Mouse (Mus musculus): ENCODE data around the gene Epb41. TPM values are rescaled to one million over a fixed set of nuclear protein-coding genes. Genes with fewer than 3 reads are reported as not detected.

Epb41 gene
- polyA plus RNA-seq, 1 experiment = 7.1 TPM

DNA sequence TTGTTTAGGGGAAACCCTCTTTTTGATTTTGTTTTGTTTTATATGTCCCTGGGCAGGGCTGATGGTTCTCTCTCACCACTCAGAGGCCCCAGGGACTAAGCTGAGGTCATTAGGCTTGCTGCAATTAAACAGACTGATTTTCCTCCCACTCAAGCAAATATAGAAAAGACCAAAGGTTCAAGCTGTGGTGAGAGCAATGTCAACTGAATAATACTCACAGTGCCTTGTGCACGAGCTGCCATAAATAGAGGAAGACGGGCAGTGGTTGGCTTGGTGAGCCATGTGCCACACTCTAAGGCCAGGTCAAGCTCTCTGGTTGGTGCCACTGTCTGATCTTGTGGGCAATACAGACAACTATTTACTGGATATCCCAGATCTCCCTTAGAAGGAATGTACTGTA, 135.7 kb downstream of the Epb41 start:
- H3K27me3 ChIP-seq (ENCODE audit: control insufficient read depth, insufficient read depth, insufficient read length) = no peaks in the 10 kb centered on the region
- H3K79me3 ChIP-seq (ENCODE audit: low read depth) = no peaks in the 10 kb centered on the region
- no peaks in the 10 kb centered on the region for H3K36me3 ChIP-seq (ENCODE audit: control insufficient read depth, insufficient read depth)
- no peak overlapping the region for H3K4me3 ChIP-seq (ENCODE audit: insufficient read depth, poor library complexity, severe bottlenecking)
- no peak for TF ChIP-seq CTCF (IDR thresholded peaks at IDR 0.05; ENCODE audit: control insufficient read depth, insufficient read depth, insufficient read length)
- TF ChIP-seq USF1 (IDR thresholded peaks at IDR 0.05; ENCODE audit: low read depth) = no peak
- no peak for TF ChIP-seq MAX (IDR thresholded peaks at IDR 0.05)
- no peak for TF ChIP-seq MYOD1 (IDR thresholded peaks at IDR 0.05; ENCODE audit: control insufficient read depth, insufficient read length, low read depth)
- TF ChIP-seq CEBPB (IDR thresholded peaks at IDR 0.05; ENCODE audit: low read depth) = no peak
- no peaks in the 10 kb centered on the region for H3K79me2 ChIP-seq (ENCODE audit: control insufficient read depth, insufficient read depth)
- no peak overlapping the region for H3ac ChIP-seq (ENCODE audit: control insufficient read depth, insufficient read length, low read depth)

DNA sequence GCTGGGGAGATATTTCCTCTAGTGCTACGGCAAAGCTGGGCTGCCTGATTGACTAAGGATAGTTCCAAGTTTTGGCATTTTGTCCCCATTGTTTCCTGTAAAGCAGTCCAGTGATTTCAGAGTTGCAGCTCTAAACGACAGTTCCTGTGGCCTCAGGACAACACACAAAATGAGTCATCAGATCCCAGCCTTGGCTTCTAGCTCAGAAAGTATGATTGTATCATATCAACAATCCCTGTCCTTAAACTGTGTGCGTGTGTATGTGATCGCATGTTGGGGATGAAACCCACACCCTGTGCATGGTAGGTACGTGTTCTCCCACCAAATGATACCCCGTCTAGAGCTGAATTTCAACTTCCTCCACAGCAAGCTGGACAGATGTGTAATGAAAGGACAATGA, 146.0 kb downstream of the Epb41 start:
- Histone ChIP-seq H3K79me3 (ENCODE audit: low read depth) (no peaks in the 10 kb centered on the region), H3ac (ENCODE audit: control insufficient read depth, insufficient read length, low read depth) (no peak overlapping the region), H3K27me3 (ENCODE audit: control insufficient read depth, insufficient read depth, insufficient read length) (no peaks in the 10 kb centered on the region), H3K36me3 (ENCODE audit: control insufficient read depth, insufficient read depth) (no peaks in the 10 kb centered on the region), H3K4me3 (ENCODE audit: insufficient read depth, poor library complexity, severe bottlenecking) (no peak overlapping the region), H3K79me2 (ENCODE audit: control insufficient read depth, insufficient read depth) (no peaks in the 10 kb centered on the region)
- TF ChIP-seq MYOD1 (IDR thresholded peaks at IDR 0.05; ENCODE audit: control insufficient read depth, insufficient read length, low read depth) (no peak), CTCF (IDR thresholded peaks at IDR 0.05; ENCODE audit: control insufficient read depth, insufficient read depth, insufficient read length) (no peak), CEBPB (IDR thresholded peaks at IDR 0.05; ENCODE audit: low read depth) (no peak), USF1 (IDR thresholded peaks at IDR 0.05; ENCODE audit: low read depth) (no peak), MAX (IDR thresholded peaks at IDR 0.05) (no peak), MYOG (IDR thresholded peaks at IDR 0.05; ENCODE audit: control insufficient read depth, extremely low read depth, insufficient read length) (no peak), FOSL1 (IDR thresholded peaks at IDR 0.05; ENCODE audit: insufficient read depth, low read length, poor library complexity, severe bottlenecking) (no peak)

DNA sequence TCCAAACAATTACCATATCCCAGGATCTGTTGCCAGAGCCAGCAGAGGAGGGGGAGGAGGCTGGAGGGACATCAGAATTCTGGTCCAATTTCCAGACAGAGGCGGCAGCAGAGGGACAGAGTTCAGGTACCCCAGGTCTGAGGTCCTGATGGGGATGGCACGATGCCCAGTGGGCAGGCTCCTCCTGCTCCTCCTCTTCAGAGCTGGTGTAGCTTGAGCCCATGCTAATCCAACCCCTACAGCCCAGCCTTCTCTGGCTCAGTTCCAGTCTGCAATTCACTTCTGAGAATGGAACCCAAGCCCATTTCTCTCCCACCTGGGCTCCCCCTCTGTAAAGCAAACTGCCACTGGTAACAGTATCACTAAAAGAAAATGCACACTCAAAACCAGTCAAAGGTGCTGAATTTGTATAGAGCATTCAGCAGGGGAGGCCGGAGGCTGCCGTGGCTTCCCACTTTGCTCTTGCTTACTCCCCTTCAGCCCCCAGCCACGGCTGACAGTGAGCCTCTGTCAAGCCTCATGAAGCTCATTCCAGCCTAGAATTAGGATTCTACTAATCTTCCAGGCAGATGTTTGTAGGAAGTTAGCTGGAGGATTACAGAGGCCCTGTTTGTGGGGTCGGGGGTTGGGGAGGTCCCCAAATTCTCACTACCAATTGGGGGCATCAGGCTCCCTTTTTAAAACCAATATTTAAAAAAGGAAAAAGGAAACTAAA, 150.9 kb downstream of the Epb41 start:
- Histone ChIP-seq H3K4me3 (ENCODE audit: insufficient read depth, poor library complexity, severe bottlenecking) (no peak overlapping the region), H3K36me3 (ENCODE audit: control insufficient read depth, insufficient read depth) (no peaks in the 10 kb centered on the region)
- no peak for TF ChIP-seq CTCF (IDR thresholded peaks at IDR 0.05; ENCODE audit: control insufficient read depth, insufficient read depth, insufficient read length)
- TF ChIP-seq USF1 (IDR thresholded peaks at IDR 0.05; ENCODE audit: low read depth) = no peak
- no peak for TF ChIP-seq FOSL1 (IDR thresholded peaks at IDR 0.05; ENCODE audit: insufficient read depth, low read length, poor library complexity, severe bottlenecking)

DNA sequence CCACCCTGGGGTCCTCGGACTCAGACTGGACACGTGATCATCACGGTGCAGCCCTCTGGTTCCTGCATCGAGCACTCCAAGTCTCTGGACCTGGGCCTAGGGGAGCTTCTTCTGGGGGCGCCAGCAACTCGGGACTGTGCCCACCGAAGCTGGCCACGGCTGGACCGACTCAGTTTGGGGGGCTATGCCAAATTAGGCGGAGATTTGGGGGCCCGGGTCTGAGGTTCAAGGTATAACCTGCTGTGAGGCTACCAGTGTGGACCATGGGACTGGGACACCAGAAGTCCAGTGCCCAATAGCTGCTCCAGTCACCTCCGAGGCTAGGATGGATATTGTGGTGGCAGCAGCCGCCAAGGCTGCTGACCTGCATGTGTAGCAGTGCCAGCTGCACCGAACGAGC, 152.7 kb downstream of the Epb41 start:
- no peaks in the 10 kb centered on the region for H3K79me3 ChIP-seq (ENCODE audit: low read depth)
- H3K79me2 ChIP-seq (ENCODE audit: control insufficient read depth, insufficient read depth) = no peaks in the 10 kb centered on the region
- H3K27me3 ChIP-seq (ENCODE audit: control insufficient read depth, insufficient read depth, insufficient read length) = no peaks in the 10 kb centered on the region
- TF ChIP-seq MYOD1 (IDR thresholded peaks at IDR 0.05; ENCODE audit: control insufficient read depth, insufficient read length, low read depth) (no peak), FOSL1 (IDR thresholded peaks at IDR 0.05; ENCODE audit: insufficient read depth, low read length, poor library complexity, severe bottlenecking) (no peak), CEBPB (IDR thresholded peaks at IDR 0.05; ENCODE audit: low read depth) (no peak), MYOG (IDR thresholded peaks at IDR 0.05; ENCODE audit: control insufficient read depth, extremely low read depth, insufficient read length) (no peak), USF1 (IDR thresholded peaks at IDR 0.05; ENCODE audit: low read depth) (no peak), CTCF (IDR thresholded peaks at IDR 0.05; ENCODE audit: control insufficient read depth, insufficient read depth, insufficient read length) (no peak), MAX (IDR thresholded peaks at IDR 0.05) (no peak)
- no peak overlapping the region for H3ac ChIP-seq (ENCODE audit: control insufficient read depth, insufficient read length, low read depth)
- no peak overlapping the region for H3K4me3 ChIP-seq (ENCODE audit: insufficient read depth, poor library complexity, severe bottlenecking)
- H3K36me3 ChIP-seq (ENCODE audit: control insufficient read depth, insufficient read depth) = no peaks in the 10 kb centered on the region

More for the DNA sequence above, 150.9 kb downstream of the Epb41 start:
- no peak overlapping the region for H3ac ChIP-seq (ENCODE audit: control insufficient read depth, insufficient read length, low read depth)
- no peaks in the 10 kb centered on the region for H3K27me3 ChIP-seq (ENCODE audit: control insufficient read depth, insufficient read depth, insufficient read length)
- H3K79me3 ChIP-seq (ENCODE audit: low read depth) = no peaks in the 10 kb centered on the region
- no peaks in the 10 kb centered on the region for H3K79me2 ChIP-seq (ENCODE audit: control insufficient read depth, insufficient read depth)

DNA sequence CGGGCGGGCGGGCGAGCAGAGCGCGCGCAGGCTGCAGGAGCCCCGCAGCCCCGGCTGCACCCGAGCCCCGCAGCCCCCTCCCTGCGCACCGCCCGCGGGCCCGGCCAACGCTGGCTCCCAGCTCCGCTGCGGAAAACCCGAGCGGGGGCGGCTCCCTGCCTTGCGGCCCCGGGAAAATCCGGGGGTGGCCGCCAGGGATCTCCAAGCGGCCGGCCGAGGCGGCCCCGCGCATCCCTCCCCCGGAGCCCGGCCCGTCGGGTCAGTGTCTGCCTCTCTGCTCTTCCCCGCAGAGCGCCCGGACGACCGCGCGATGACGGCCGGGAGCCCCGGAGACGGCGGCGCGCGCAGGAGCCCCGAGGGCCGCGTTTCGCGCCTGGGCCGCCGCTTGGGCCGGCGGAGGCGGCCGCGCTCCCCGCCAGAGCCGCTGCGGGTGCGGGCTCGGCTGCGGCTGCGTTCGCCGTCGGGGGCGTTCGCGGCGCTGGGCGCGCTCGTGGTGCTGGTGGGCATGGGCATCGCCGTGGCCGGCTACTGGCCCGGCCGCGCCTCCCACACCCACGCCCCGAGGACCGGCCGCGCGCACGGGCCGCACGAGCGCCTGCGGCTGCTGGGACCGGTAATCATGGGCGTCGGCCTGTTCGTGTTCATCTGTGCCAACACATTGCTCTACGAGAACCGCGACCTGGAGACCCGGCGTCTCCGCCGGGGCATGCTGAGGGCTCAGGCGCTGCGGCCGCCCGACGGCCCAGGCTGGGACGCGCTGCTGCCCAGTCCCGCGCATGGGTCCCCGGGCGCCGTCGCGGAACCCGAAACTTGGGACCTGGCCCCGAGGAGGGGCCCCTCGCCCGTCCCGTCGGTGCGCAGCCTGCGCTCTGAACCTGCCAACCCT, 153.4 kb downstream of the Epb41 start, which contains the start of gene Tmem200b:
TSS of gene Tmem200b (plus strand) at position 311 of the 886 bp plus-strand sequence.
- H3K27me3 ChIP-seq (ENCODE audit: control insufficient read depth, insufficient read depth, insufficient read length) = no peaks in the 10 kb centered on the region
- peak within 1 kb of the TSS; percentile 6 for H3K4me3 ChIP-seq (ENCODE audit: insufficient read depth, poor library complexity, severe bottlenecking)
- H3ac ChIP-seq (ENCODE audit: control insufficient read depth, insufficient read length, low read depth) = peak within 1 kb of the TSS; percentile 63
- TF ChIP-seq CTCF (IDR thresholded peaks at IDR 0.05; ENCODE audit: control insufficient read depth, insufficient read depth, insufficient read length) (no peak), MYOG (IDR thresholded peaks at IDR 0.05; ENCODE audit: control insufficient read depth, extremely low read depth, insufficient read length) (no peak), USF1 (IDR thresholded peaks at IDR 0.05; ENCODE audit: low read depth) (no peak), MAX (IDR thresholded peaks at IDR 0.05) (no peak), CEBPB (IDR thresholded peaks at IDR 0.05; ENCODE audit: low read depth) (no peak), FOSL1 (IDR thresholded peaks at IDR 0.05; ENCODE audit: insufficient read depth, low read length, poor library complexity, severe bottlenecking) (no peak), MYOD1 (IDR thresholded peaks at IDR 0.05; ENCODE audit: control insufficient read depth, insufficient read length, low read depth) (no peak)
- H3K79me2 ChIP-seq (ENCODE audit: control insufficient read depth, insufficient read depth) = no peaks in the 10 kb centered on the region
- H3K36me3 ChIP-seq (ENCODE audit: control insufficient read depth, insufficient read depth) = no peaks in the 10 kb centered on the region
- H3K79me3 ChIP-seq (ENCODE audit: low read depth) = no peaks in the 10 kb centered on the region

Measured in C2C12 (cell line).